Mouse (Mus musculus) brain, adult 10 weeks (tissue): ENCODE measurements around the gene Chml. TPM values are rescaled to one million over a fixed set of nuclear protein-coding genes. Genes with fewer than 3 reads are reported as not detected.

Source experiments
- polyA plus RNA-seq: library from polyadenylated mRNA; stranded (reverse); fragments of 350-450 nt; fragmentation: Illumina TruSeq; extraction: RNeasy Lipid Tissue Mini Kit (QIAGEN cat#74804); gene quantifications from one replicate; pipeline ENCODE4 v1.2.3, GENCODE M21; 2015; ENCODE audit warnings: low read depth, low replicate concordance

Chml gene
- 7.7 TPM for polyA plus RNA-seq

DNA sequence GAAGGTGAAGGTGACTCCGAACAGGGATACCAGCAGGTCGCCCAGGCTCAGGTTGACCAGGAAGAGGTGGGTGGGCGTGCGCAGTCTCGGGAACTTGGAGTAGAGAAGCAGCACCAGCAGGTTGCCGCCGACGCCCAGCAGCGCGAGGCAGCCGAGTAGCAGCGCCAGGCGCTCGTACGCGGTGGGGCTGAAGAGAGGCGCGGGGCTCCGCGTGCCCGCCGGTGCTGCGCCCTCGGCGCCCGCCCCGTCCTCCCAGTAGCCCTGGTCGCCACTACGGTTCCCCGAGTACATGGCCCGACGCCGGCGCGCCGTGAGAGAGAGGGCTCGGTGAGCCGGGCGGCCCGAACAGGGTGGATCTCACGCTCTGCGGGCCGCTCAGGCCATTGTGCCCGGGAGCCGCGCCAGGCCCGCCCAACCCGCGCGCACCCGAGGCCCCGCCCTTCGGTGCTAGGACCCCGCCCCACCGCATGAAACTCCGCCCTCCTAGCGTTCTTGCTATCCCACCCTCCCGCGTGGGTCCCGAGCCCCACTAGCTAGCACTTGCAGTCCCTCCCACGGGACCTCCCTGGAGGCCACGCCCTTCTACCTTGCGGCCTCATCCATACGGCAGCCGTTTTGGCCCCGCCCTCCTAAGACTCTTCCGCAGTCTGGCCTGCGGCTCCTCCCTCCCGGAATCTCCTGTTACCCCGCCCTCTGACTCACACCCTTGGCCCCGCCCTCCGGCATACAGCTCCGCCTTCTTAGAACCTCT is at the start of gene Chml, which contains the start of gene Opn3:
Gene Chml (minus strand): TSS at position 656 of the 751 bp plus-strand sequence.
Gene Opn3 (minus strand): TSS at position 531 of the 751 bp plus-strand sequence.

DNA sequence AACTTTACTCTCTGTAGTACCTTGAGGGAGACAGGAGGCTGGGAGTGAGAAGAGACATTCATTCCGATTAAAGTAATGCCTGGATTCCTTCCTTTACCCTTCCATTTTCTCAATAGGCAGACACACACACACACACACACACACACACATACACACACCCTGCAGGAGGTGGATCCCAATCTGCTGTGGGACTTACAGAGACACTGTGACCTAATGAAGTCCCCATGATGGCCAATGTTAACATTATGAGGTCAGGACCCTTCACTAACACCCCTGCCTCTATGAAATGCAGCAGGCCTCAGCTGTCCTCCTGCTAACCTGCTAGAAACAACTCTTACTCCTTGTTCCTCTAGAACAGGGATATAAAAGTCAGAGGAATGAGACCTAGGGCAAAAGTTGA is 5.6 kb upstream of the Chml start, which contains the start of gene Wdr64:
Gene Wdr64 (plus strand): TSS at position 301 of the 400 bp plus-strand sequence.

Other genes starting within 250 kb of the Chml start
- 90.1 TPM for gene Rgs7, start 200.4 kb downstream of the Chml start, polyA plus RNA-seq
- gene Kmo, start 72.5 kb downstream of the Chml start, polyA plus RNA-seq: 0.88 TPM
- gene Fh1, start 67.3 kb downstream of the Chml start, polyA plus RNA-seq: 136 TPM
- gene Opn3, start 125 bp downstream of the Chml start, polyA plus RNA-seq: 6.9 TPM
- not detected for gene Wdr64, start 5.7 kb upstream of the Chml start, polyA plus RNA-seq
- gene Exo1, start 187.7 kb upstream of the Chml start, polyA plus RNA-seq: 0.12 TPM
- not detected for gene Gm38100, start 227.4 kb upstream of the Chml start, polyA plus RNA-seq